Mouse (Mus musculus) cerebellum, adult (tissue): ENCODE data around the gene Lpin1.

Experiments used
- ATAC-seq: cut with Nextera tagmentation; 2 replicates; pipeline ENCODE4 v1.9.2; 2017; ENCODE audit warnings: mild to moderate bottlenecking, moderate library complexity, mixed read lengths; ENCODE audit not compliant: insufficient number of reproducible peaks, low FRiP score, low TSS enrichment

Gene Lpin1

DNA sequence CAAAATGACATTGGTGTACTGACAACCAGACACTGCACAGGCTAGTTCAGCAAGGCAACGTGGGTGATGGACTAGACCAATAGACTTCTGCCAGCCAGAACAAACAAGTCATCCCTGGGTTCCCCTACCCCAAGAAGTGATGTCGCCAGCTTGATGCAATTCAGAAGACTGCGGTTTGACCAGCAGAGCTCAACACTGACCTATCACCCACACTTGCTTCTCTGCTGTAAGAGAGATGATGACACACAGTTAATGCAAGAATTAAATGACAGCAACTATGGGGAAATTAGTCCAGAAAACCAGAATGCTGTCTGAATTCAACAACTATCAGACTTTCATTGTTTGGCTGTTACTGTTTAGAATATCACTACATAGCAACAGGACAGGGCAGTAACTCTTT is 9.5 kb upstream of the Lpin1 start:
- ATAC-seq = no peak

DNA sequence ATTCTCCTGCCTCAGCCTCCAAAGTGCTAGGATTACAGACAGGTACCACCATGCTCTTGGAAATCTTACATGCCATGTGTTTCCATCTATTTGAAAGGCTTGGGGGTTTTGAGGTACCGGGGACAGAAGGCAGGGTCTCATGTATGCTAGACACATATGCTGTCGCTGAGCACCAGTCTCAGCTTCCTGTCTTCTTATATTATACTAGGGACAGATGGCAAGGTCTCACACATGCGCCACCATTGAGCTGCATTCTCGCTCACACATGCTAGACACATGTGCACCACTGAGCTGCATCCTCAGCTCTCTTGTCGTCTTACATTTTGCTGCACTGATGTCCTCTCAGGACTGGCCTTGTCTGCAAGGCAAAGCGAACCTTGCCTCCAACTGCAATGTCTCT is 8.7 kb upstream of the Lpin1 start:
- ATAC-seq = no peak

DNA sequence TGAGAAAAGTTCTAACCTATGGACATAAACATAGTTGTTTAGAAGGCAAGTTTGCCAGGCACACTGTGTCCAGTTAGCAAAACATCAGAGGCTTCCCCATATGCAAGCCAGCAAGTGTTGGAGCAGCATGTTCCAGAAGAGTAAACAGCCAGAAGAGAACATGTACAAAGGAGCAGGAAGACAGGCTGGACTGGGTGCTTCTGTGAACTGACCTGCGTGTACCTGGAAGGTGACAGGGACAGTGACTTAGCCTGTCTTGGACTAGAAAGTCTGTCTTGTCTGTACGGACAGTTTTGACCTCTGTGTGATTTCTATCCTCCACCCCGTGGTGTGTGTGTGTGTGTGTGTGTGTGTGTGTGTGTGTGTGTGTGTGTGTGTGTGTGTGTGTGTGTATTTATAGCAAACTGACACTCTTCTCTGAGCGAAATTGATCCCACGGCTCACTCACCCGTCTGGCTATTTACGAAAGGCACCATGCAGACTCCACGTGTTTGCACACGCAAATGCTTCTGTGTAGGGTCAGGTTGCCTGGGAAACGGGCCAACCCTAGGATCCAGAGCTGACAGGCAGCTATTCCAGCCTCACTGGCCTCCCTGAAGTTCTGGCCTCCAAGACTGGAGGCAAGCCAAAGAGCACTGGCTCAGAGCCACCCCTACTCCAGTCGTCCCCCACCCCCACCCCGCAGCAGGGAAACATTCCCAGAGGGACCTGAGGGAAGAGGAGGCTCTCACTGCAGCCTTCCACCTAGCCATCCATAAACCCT is 7.9 kb upstream of the Lpin1 start:
- peak; percentile 54; the same call in 1 of the 2 replicates for ATAC-seq

DNA sequence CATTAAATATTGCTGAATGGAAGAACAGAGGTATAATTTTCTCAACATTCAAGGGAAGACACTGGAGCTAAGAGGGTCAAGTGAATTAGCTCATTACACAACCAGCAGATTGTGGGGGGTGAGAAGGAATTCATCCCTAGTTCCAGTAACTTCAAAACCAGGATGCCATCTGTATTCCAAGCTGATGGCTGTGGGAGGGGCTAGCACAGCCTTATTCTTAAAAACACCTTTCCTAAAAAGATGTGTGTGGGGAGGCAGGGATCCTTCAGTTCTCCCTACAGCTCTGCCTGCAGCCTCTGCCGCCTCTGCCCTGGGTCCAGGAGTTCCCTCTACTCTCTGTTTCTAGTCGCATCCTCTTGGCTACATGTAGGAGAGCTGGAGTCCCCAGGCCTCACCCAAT is 5.0 kb upstream of the Lpin1 start:
- no peak for ATAC-seq

DNA sequence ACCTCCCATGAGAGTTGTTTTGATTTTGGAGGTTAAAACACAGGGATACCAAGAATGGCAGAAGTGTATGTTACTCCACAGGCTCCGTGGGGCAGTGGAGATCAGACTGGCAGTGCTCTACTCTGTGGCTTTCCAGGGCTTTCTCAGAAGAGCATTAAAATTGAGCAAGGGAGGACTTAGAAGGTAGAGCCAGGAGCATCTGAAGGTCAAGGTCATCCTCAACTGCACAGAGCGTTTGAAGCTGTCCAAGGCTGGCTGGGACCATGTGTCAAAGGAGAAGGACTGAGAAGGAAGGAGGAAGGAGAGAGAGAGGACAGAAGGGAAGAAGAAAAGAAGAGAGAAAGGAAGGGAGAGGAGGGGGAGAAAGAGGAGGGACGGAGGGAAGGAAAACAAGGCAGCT is 3.8 kb upstream of the Lpin1 start:
- no peak for ATAC-seq

DNA sequence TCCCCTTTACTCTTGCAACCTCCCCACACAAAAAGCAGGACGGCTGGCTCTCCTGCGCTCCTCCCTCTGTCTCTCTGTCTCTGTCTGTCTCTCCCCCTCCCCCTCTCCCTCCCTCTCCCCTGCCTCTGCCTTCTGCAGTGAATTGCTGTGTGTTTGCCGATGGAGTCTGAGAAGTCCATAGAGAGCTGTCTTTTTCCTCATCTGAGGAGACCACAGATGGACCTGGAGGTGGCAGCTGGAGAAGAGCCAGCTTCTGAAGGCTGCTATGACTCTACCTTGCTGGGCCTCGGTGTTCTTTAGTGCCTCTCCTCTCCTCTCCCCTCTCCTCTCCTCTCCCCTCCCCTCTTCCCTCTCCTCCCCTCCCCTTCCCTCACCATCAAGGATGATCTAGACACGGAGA is 5.1 kb downstream of the Lpin1 start:
- ATAC-seq = no peak

DNA sequence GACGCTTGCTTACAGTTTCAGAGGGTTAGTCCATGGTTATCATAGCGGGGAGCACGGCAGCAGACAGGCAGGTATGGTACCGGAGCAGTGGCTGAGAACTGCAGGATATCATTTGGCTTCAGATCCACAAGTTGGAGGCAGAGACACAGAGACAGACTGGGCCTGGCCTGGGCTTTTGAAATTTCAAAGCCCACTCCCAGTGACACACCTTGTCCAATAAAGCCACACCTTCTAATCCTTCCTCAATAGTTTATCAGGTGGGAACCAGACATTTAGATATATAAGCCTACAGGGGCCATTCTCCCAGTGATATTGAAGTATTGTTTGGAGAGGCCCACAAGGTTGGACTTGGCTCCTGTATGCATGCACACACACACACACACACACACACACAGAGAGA is 8.5 kb downstream of the Lpin1 start:
- no peak for ATAC-seq

DNA sequence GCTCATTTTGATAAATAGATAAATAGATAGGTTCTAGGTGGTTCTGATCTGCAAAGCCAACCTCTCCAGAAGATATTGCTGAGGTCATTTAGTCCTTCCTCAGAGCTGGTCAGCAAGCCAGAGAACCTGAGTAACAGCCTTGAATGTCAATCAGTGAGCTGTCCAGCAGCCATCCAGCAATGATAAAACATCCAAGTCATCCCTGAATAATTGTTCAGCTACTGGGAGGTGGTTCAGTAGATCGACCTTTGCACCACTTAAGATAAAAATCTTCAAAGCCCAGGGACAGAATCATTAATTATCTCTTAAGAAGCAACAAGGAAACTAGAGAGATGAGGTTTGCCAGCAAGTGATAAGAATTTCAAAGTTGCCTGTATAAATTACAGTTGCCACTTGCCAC is 10.4 kb downstream of the Lpin1 start:
- ATAC-seq = no peak

DNA sequence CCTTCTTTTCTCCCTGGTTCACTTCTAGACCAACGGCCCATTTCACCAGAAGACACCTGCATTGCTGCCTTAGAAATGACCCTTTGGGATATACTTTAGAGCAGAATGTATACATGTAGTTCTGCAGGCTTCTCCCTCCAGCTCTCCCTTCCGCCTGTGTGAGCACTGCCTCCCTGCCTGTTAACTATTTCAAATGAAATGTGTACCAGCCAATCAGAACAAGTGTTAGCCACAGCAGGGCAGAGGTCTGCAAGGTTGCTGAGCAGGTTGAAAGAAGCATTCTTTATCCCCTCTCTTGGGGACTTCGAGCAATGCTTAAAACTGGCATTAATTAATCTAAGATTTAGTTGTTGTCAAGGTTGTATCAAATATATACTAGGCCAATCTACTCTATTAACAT is 11.4 kb downstream of the Lpin1 start:
- ATAC-seq = no peak

DNA sequence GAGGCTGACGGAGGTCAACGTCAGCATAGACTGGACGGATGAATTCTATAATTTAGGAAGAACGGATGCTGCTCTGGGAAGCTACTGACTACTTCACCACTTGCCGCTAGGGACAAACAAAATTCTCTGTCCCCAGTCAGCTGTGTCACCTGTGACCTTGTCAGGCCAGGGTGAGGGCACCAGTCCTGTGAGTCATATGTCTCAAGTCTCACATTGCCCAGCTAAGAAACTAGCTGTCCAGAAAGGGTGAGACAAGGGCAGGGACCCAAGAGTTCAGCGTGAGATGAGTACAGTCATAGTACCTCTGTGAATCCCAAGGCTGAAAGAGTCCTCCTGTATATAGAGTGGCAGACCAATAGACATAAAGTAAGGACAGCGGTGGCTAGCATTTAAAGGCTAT is 17.0 kb downstream of the Lpin1 start:
- no peak for ATAC-seq

DNA sequence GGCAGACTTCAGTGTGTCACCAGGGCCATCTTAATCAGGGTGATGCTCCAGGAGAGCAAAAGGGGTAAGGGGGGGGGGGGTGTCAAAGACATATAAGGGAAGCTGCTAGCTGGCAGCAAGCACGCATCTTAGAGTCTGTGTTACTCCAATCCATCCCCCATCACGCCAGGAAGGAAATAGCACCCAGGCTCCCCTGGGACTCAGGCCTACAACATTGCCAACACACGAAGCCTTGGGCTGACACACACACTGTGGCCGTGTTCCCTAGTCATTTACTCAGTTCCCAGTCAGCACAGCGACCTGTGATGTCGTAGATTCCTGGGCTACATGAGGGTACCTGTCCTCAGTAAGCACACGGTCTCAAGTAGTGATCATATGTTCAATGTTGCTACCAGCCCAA is 17.8 kb downstream of the Lpin1 start:
- no peak for ATAC-seq

DNA sequence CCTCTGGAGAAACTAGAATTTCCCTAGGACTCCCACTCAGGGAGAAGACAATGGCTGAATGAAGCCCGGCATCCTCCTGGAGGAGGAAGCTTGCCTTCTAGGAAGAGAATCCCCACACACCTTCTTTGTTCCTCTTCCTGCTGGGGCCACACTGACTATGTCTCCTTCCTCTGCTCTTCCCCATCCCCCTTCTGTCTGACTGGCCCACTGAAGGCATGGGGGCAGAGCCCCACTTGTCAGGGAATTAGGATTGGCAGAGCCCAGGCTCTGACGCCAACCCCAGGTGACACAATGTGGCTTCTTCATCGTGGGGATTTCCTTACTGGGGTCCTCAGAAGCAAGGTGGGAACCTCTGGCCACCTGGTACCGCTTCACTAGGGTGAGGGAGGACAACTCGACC is 18.3 kb downstream of the Lpin1 start:
- no peak for ATAC-seq

DNA sequence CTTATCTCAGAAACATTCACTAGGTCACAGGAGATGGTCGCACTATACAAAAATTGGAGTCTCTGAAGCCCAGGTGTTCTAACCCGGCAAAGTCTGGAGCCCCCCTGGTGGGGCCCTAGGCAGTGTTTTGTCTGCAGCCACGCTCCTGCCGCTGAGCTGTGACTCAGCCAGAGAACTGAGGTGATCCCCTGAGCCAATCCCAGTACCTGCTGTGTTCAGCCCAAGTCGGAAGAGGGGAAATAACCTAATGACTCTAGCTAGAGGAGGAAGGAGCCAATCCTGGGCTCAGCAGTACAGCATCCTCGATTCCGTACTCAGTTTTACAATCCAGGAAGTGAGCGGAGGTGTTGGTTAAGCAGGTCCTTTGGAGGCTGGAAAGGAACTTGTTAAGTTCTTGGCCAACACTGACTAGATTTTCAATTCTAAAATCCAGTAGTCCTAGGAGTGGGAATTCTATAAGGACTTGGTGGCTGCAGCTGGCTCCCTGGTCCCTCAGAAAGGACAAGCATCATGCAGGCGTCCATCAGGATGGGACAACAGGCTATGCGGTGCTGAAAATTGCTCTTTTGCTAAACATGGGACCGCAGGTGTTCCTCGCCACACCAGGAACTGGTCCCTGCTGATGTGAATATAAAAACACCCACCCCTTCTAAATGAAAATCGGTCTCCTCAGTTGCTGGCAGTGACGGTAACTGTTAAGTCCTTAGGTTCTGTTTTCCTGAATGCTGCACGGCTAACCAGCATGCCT is 19.1 kb downstream of the Lpin1 start:
- peak; percentile 81 for ATAC-seq

DNA sequence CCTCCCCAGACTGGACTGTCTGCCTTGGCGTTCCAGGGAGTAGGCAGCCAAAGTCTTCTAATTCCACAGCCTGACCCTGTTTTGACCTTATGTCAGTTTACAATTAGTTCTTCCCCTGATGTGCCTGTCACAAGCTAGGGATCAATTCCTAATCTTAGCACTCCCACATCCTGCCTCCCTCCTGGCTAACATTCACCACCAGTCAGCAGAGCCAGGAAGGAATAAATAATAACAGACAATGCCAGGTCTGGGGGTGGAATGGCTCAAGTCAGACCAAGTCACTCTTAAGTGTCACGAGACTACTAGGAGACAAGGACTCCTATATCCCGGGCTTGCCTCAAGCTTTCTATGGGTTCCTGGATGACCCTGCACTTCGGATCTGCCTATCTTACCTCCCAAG is 20.8 kb downstream of the Lpin1 start:
- no peak for ATAC-seq

DNA sequence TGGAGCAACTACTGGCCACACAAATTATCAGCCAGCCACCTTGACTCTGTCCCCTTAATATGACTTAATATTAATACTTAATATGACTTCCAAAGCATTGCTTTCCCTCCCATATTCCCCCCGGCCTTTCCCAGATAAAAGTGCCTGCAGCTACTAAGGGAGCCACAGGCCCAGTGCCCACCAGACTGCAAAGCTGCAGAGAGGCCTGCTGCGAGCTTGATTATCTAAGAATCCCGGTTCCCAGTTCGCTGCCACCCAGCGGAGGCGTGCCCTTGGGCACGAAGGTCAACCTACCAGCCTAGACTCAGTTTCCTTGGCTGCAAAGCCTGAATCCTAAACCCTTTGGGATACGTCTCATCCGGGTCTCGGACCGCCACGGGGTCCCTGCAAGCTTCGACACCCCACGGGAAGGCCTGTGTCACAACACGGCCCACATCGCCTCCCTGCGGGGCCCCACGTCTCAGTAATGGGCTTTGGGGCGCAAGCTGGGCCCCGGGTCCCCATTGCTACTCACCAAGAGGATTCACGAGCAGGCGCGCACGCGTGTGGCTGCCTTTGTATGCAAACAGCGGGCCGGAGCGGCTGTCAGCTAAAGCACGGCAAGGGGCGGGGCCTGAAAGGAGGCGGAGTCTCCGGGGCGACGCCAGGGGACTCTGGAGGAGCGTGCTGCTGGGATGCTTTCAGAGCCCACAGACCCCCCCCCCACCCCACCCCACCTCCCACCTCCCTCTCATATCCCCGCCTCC is 21.4 kb downstream of the Lpin1 start:
- peak; percentile 69 for ATAC-seq

DNA sequence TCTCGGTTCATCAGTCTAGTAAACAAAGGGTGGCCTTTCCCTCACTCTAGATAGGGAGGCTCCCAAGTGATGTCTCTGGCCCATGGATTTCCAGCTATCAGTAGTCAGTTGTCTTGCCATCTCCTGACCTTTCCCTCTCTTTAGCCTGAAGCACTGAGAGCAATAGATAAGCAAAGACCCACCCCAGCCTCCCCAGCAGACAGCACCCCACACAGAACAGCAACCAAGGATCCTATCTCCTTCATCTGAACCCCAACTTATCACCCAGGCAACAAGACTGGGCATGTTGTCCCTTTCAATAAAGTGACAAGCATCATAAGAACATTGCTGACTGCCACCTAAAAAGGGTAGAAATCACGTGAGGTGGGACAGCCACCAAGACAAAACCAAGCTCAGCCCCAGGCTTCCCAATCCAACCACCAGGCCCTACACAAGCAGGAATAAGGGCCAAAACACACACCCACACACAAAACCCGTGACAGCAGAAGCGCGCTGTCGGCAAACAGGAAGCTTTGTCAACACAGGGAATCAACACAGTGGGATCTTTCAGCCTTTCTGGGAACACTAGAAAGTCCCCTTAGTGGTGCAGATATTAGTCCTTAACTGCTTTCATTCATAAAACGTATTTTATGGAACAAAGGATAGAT is 22.2 kb downstream of the Lpin1 start:
- 0 out of 2 replicates have a peak, but pooled peaks have one; percentile 15 for ATAC-seq

DNA sequence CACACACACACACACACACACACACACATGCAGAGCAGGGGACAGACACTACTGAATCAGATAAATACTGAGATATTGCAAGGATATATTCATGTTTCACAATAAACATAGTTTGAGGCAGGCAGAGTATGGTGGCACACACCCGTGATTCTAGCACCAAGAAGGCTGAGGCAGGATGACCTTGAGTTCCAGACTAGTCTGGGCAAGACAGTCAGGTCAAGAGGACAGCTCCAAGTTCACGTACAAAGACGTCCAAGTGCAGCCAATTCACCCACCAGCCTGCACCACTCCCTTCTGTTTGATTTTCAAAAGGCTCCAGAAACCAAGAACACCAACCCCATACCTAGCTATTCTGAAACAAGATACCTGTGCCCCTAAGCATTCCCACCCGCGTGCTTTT is 23.0 kb downstream of the Lpin1 start:
- ATAC-seq = no peak

DNA sequence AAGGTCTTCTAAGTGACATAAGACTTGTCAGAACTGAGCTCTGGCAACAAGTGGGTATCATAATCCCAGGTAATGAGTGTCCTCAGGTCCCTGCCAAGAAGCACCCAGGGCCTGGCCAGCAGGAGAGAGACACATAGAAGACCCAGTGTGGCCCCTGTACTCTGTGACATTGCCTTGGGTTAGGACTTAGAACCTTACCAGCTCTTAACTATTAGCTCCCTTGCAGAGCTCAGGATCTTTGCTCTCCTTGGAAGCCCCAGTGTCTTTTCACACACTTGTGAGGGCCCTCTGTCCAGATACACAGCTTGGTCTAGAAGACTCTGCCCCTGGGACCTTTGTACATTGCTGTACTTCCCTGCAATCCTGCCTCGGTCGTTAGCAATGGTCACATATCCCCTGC is 23.7 kb downstream of the Lpin1 start:
- ATAC-seq = no peak

DNA sequence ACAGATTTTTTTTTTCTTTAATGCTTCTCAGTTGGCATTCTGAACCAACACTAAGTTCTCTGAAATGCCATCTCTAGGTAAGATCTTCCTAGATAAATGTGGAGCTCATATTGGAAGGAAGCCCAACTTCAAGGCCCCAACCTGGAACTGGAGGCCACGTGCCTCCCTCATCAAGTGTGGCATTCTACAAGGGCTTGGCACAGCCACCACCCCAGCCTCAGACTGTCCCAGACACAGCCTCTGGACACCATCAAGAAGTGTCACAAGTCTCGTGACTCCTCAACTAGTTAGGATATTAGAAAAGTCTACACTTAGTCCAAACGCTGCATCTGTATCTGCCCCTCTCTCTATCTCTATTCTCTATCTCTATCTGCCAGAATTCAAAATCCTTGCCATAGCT is 25.8 kb downstream of the Lpin1 start:
- ATAC-seq = no peak

DNA sequence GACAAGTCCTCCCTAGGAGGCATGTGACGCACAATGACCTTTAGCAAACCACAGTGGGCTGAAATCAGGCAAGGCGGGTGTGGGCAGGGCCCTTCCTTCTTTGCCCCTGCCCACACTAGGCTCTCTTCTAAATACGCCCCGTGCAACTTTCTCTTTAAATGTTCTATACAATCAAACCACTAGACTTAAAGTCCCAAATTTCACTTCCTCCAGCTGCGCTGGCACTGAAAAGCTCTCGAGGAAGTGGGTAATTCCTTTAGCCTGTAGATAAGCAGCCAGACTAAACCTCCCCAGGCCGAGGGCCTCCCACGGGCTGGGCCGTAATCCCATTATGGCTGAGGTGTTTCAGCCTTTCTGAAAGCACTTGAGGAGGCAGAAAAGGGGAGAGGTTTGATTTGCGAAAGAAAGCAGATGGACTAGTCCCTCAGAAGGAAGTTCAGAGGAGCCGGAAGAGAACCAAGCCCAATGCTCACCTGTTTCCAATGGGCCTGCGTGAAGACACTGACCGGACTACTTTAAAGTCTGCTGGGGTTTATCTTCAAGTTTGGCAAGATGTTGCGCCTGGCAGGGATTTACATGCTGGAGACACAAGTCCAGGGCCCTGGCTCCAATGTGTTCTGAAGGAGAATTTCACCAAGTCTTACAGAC is 26.6 kb downstream of the Lpin1 start:
- ATAC-seq = no peak
